Mouse (Mus musculus): ENCODE results near the gene Casz1.

DNA sequence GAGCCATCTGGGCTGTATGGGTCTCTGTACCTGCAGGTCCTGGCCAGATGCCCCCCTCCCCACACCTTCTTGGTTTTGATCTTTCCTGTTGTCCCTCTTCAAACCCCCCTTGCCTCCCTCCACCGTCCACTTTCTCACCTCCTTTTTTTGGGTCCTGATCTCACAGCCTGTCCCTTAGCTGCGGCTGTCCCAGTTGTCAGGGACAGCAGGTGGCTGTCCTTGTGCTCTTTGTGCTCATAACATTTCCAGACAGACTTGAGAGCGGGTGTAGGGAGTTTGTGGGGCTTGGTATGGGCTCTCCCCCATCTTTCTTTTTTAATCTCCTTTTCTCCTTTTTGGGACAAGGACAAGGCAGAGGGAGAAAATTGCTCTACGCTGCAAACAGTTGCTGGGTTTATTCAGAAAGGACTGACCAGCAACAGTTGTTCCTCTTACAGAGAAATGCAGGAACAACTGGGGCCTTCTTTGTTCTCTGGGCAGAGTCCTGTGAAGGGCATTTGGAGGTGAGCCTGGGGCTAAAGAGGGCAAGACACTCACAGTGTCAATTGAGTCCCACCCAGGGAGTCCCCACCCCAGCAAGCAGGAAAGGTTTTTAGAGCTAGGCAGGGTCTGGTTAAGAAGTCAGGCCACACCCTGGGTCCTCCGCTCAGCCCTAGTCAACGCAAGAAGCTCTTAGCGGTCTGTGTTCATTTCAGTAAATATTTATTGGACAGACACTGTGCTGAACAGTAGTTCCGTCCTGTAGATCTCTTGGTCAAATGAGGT is 108.8 kb downstream of the Casz1 start:
- no peak for TF ChIP-seq CTCF (IDR thresholded peaks at IDR 0.05; ENCODE audit: low read depth, low read length)
- no peak for TF ChIP-seq GATA1 (IDR thresholded peaks at IDR 0.05; ENCODE audit: borderline replicate concordance, low read length)
- TF ChIP-seq POLR2AphosphoS5 (IDR thresholded peaks at IDR 0.05; ENCODE audit: insufficient replicate concordance, low read depth, low read length): no peak
- no peak for TF ChIP-seq TAL1 (conservative IDR thresholded peaks at IDR 0.05; ENCODE audit: low read depth, low read length)
- TF ChIP-seq GATA2 (IDR thresholded peaks at IDR 0.05; ENCODE audit: borderline replicate concordance, low read depth, low read length): no peak
